Mouse (Mus musculus): ENCODE results near the gene Ankrd49. TPM values are rescaled to one million over a fixed set of nuclear protein-coding genes. Genes with fewer than 3 reads are reported as not detected.

The Ankrd49 gene
- polyA plus RNA-seq (2014; fragmentation: Nextera tagmentation; extraction: Ambion mirVana), result 47.6 and 48.6 TPM in 2 replicates

DNA sequence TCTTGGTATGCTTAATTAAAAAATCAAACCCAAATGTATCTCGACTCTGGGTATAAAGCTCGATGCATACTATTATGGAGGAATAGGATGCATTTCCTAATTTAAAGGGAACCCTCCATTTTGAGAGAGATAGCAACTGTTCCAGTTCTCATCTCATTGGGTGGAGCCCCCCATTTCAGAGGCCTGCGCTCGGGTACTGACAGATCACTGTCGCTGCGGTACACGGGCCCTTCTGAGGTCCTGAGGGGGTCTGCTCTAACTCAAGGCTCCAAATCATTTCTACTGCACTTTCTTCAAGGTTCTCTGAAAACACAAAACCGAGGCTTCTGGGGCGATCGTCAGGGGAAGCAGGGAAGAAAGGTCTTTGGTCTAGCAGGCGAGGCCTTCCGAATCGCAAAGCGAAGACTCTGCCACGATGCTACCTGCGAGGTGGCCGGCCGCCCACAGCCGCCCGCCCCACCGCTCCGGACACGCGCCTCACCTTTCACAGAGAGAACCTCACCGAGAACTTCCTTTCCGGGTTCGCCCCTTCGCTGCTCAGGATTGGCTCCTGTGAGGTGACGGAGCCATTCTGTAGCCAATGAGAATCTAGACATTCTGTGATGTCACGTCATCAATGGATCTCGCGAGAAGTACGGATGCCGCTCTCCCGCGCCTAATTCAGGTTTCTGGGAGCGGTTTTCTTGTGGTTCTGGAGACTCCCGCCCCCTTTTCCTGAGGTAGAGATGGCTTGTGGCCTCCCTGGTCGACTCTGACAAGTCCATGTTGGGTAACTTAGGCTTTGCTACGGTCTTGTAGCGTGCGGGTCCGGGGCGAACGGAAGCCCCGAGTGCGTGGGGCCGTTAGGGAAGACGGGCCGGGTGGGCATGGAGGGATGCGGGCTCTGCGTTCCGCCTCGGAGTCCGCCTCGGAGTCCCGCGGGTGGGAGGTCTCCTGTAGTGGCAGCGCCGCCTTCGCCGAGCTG lies at the start of gene Ankrd49, which contains the start of gene Mre11a:
Ankrd49 (minus strand) TSS at position 818 of the 964 bp plus-strand sequence.
Mre11a (plus strand) TSS at position 616 of the 964 bp plus-strand sequence.
- H3K27me3 ChIP-seq (replicated peaks; ENCODE audit: control insufficient read depth, insufficient read depth, low read length), result no peaks in the 10 kb centered on the region
- DNase-seq (ENCODE audit: low spot score) (peak; percentile 99), ATAC-seq (peak; percentile 100)
- H3K4me3 ChIP-seq (ENCODE audit: low read depth, low read length), result peak within 1 kb of the TSS; percentile 60
- WGBS, result under 1% methylated on average over 62 of the region's 62 CpGs
- peaks cover 3% of the 10 kb centered on the region; the same call in 1 of the 2 replicates for H3K4me1 ChIP-seq (ENCODE audit: control insufficient read depth, insufficient read depth, low read length)
- peaks cover 45% of the 10 kb centered on the region for H3K36me3 ChIP-seq (ENCODE audit: control insufficient read depth, insufficient read depth, low read length)
- peak within 1 kb of the TSS; percentile 83 for H3K9ac ChIP-seq (ENCODE audit: low read length)
- H3K9me3 ChIP-seq (replicated peaks; ENCODE audit: control insufficient read depth, low read length), result no peaks in the 10 kb centered on the region
- H3K4me2 ChIP-seq (ENCODE audit: low read length), result peak within 1 kb of the TSS; percentile 72
- peak within 1 kb of the TSS; percentile 93 for H3K27ac ChIP-seq (ENCODE audit: low read depth, low read length)

DNA sequence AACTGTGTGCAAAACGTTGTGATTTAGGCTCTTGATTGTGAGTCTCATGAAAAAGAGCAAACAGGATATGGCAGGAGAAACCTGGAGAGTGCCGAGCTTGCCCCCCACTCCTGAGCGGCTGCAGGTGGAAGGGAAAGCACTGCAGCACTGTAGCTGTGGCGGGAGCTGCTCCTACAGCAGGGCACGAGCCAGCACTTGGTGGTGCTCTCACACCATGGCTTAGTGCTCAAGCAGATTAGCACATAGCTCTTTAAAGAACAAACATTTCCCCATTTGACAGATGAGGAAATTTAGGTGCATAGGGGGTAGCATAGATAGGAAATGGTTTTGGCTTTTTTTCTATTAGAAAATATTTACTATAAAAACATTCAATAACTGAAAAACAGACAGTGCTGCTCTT lies 47.4 kb upstream of the Ankrd49 start:
- Histone ChIP-seq H3K9ac (ENCODE audit: low read length) (no peak overlapping the region), H3K27ac (ENCODE audit: low read depth, low read length) (no peak overlapping the region), H3K36me3 (ENCODE audit: control insufficient read depth, insufficient read depth, low read length) (peaks cover 54% of the 10 kb centered on the region), H3K4me2 (ENCODE audit: low read length) (no peak overlapping the region), H3K9me3 (replicated peaks; ENCODE audit: control insufficient read depth, low read length) (no peaks in the 10 kb centered on the region), H3K27me3 (replicated peaks; ENCODE audit: control insufficient read depth, insufficient read depth, low read length) (no peaks in the 10 kb centered on the region), H3K4me1 (ENCODE audit: control insufficient read depth, insufficient read depth, low read length) (no peaks in the 10 kb centered on the region), H3K4me3 (ENCODE audit: low read depth, low read length) (no peak overlapping the region)
- ATAC-seq (no peak), DNase-seq (ENCODE audit: low spot score) (no peak)
- 78% methylated on average over 5 of the region's 5 CpGs for WGBS

DNA sequence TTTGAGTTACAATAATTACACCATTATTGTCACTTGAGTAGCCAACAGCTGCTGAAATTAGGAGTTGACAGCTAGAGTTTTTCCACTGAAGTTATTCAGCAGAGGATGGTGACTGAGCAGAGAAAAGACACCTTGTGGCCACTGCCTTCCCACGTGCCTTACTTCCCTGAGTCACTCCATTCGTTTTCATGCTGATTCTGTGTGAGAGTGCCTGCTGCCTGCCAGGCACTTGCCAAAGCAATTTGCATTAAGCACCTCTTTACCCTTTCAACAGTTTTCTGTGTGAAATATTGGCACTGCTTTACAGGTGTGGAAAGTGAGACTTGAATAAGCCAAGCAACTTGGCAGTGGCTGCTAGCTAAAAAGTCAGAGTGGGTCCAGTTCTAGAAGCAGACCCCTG lies 43.2 kb upstream of the Ankrd49 start:
- Histone ChIP-seq H3K27ac (ENCODE audit: low read depth, low read length) (no peak overlapping the region), H3K4me3 (ENCODE audit: low read depth, low read length) (no peak overlapping the region), H3K4me1 (ENCODE audit: control insufficient read depth, insufficient read depth, low read length) (no peaks in the 10 kb centered on the region), H3K27me3 (replicated peaks; ENCODE audit: control insufficient read depth, insufficient read depth, low read length) (no peaks in the 10 kb centered on the region), H3K9ac (ENCODE audit: low read length) (no peak overlapping the region), H3K4me2 (ENCODE audit: low read length) (no peak overlapping the region), H3K9me3 (replicated peaks; ENCODE audit: control insufficient read depth, low read length) (no peaks in the 10 kb centered on the region), H3K36me3 (ENCODE audit: control insufficient read depth, insufficient read depth, low read length) (peaks cover 43% of the 10 kb centered on the region)
- 59% methylated on average over 2 of the region's 2 CpGs for WGBS
- ATAC-seq (no peak), DNase-seq (ENCODE audit: low spot score) (no peak)

DNA sequence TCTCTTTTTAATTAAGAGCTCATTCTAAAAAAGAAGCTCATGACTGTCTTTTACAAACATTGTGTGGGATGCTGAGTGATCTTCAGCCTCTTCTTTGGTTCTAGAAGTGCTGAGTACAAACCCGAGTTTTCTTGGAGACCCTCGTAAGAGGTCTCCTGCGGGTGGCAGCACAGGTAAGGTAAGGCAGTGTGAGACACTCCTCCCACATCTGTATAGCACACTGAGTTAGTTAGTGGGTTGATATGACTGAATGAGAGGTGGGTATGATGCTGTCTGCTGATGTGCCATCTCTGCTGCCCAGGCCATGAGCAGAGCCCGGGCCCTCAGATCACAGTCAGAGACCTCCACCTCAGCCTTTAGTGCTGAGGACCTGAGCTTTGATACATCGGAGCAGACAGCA lies 40.2 kb upstream of the Ankrd49 start:
- peak; percentile 15 for DNase-seq (ENCODE audit: low spot score)
- 90% methylated on average over 5 of the region's 5 CpGs for WGBS

DNA sequence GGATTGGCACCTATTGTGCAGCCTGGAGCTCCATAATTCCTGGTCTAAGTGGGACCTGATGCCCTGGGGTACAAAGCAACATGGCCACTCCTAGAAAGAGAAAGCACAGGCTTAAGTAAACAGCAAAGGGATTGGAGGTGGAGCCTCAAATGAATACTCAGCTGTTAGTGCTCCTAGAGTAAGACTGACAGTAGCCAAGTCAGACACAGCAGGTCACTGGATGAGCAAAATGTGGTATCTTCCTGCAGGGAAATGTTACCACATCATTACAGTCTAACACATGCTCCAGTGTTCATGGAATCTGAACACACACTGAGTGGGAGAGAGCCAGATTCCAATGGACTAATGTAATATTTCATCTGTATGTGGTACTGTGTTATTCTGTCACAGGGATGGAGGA lies 36.7 kb upstream of the Ankrd49 start:
- no peak overlapping the region for H3K4me2 ChIP-seq (ENCODE audit: low read length)
- no peaks in the 10 kb centered on the region for H3K27me3 ChIP-seq (replicated peaks; ENCODE audit: control insufficient read depth, insufficient read depth, low read length)
- H3K4me1 ChIP-seq (ENCODE audit: control insufficient read depth, insufficient read depth, low read length), result no peaks in the 10 kb centered on the region
- no peak for ATAC-seq
- H3K9ac ChIP-seq (ENCODE audit: low read length), result no peak overlapping the region
- no peak overlapping the region for H3K27ac ChIP-seq (ENCODE audit: low read depth, low read length)
- no peaks in the 10 kb centered on the region for H3K9me3 ChIP-seq (replicated peaks; ENCODE audit: control insufficient read depth, low read length)
- H3K36me3 ChIP-seq (ENCODE audit: control insufficient read depth, insufficient read depth, low read length), result peaks cover 54% of the 10 kb centered on the region
- DNase-seq (ENCODE audit: low spot score), result no peak
- no peak overlapping the region for H3K4me3 ChIP-seq (ENCODE audit: low read depth, low read length)

More for the DNA sequence above, 40.2 kb upstream of the Ankrd49 start:
- H3K27ac ChIP-seq (ENCODE audit: low read depth, low read length), result no peak overlapping the region
- no peaks in the 10 kb centered on the region for H3K27me3 ChIP-seq (replicated peaks; ENCODE audit: control insufficient read depth, insufficient read depth, low read length)
- no peak overlapping the region for H3K9ac ChIP-seq (ENCODE audit: low read length)
- H3K36me3 ChIP-seq (ENCODE audit: control insufficient read depth, insufficient read depth, low read length), result peaks cover 38% of the 10 kb centered on the region
- no peak for ATAC-seq
- no peaks in the 10 kb centered on the region for H3K4me1 ChIP-seq (ENCODE audit: control insufficient read depth, insufficient read depth, low read length)
- no peaks in the 10 kb centered on the region for H3K9me3 ChIP-seq (replicated peaks; ENCODE audit: control insufficient read depth, low read length)
- no peak overlapping the region for H3K4me3 ChIP-seq (ENCODE audit: low read depth, low read length)
- H3K4me2 ChIP-seq (ENCODE audit: low read length), result no peak overlapping the region

DNA sequence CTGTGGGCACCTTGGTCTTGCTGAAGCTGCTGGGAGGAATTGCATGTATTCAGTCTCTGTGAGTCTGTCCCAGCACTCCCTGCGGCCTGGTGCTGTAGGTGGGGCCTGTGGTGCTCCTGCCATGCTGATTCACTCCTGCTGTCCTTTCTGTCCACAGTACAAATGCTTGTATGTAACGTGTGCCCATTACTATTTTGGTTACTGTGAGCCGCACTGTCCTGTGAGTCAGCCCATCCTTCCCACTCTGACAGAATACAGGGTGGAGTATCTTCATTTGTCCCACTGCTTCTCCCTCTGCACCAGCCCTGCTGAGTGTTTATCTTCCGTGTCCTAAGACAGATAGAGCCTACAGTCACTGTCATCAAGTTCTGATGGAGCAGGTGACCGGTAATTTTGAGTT lies 25.5 kb upstream of the Ankrd49 start:
- H3K36me3 ChIP-seq (ENCODE audit: control insufficient read depth, insufficient read depth, low read length), result peaks cover 70% of the 10 kb centered on the region
- WGBS, result 91% methylated on average over 5 of the region's 5 CpGs

DNA sequence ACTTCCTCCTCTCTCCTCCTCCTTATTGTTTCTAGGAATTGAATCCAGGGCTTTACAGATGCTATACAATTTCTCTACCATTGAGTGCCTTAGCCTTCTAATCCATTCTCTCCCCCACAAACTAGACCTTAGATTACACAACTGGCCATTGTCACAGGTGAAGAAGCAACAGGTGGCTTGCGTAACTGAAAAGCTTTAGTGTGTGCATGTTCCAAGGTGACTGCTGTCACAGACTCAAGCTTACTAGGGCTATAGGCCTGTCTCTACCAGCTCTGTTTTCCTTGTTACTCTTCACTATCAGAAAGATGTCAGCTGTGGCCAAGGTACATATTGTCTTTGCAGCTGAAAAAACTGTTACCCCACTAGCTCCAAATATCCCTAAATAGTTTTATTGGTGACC lies 22.1 kb upstream of the Ankrd49 start:
- Histone ChIP-seq H3K4me1 (ENCODE audit: control insufficient read depth, insufficient read depth, low read length) (no peaks in the 10 kb centered on the region), H3K4me2 (ENCODE audit: low read length) (no peak overlapping the region), H3K27me3 (replicated peaks; ENCODE audit: control insufficient read depth, insufficient read depth, low read length) (no peaks in the 10 kb centered on the region), H3K9ac (ENCODE audit: low read length) (no peak overlapping the region), H3K9me3 (replicated peaks; ENCODE audit: control insufficient read depth, low read length) (no peaks in the 10 kb centered on the region), H3K27ac (ENCODE audit: low read depth, low read length) (no peak overlapping the region), H3K4me3 (ENCODE audit: low read depth, low read length) (no peak overlapping the region), H3K36me3 (ENCODE audit: control insufficient read depth, insufficient read depth, low read length) (peaks cover 65% of the 10 kb centered on the region)
- DNase-seq (ENCODE audit: low spot score) (no peak), ATAC-seq (no peak)
- WGBS, result 91% methylated on average over 1 of the region's 1 CpGs

More for the DNA sequence above, 25.5 kb upstream of the Ankrd49 start:
- no peaks in the 10 kb centered on the region for H3K27me3 ChIP-seq (replicated peaks; ENCODE audit: control insufficient read depth, insufficient read depth, low read length)
- ATAC-seq (no peak), DNase-seq (ENCODE audit: low spot score) (no peak)
- no peaks in the 10 kb centered on the region for H3K9me3 ChIP-seq (replicated peaks; ENCODE audit: control insufficient read depth, low read length)
- no peak overlapping the region for H3K27ac ChIP-seq (ENCODE audit: low read depth, low read length)
- H3K4me1 ChIP-seq (ENCODE audit: control insufficient read depth, insufficient read depth, low read length), result no peaks in the 10 kb centered on the region
- no peak overlapping the region for H3K9ac ChIP-seq (ENCODE audit: low read length)
- H3K4me2 ChIP-seq (ENCODE audit: low read length), result no peak overlapping the region
- H3K4me3 ChIP-seq (ENCODE audit: low read depth, low read length), result no peak overlapping the region

DNA sequence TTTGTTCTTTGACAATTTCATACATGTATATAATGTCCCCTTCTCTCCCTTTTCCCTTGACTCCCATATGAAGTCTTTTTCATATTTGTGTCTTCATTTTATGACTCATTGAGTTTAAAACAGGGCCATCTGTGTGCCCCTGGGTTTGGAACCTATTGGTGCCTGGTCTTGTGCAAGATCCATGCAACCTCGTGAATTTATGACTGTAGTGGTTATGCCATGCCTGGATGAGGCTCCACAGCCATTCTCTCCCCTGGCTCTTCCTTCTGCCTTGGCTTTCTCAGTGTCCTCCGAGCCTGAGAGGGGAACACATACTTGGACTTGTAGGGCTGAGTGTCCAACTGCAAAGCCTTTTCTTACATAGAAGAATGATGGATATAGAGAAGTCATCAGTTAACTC lies 21.1 kb upstream of the Ankrd49 start:
- no peaks in the 10 kb centered on the region for H3K9me3 ChIP-seq (replicated peaks; ENCODE audit: control insufficient read depth, low read length)
- ATAC-seq (no peak), DNase-seq (ENCODE audit: low spot score) (no peak)
- H3K9ac ChIP-seq (ENCODE audit: low read length), result no peak overlapping the region
- H3K4me3 ChIP-seq (ENCODE audit: low read depth, low read length), result no peak overlapping the region
- WGBS, result 88% methylated on average over 2 of the region's 2 CpGs
- no peak overlapping the region for H3K27ac ChIP-seq (ENCODE audit: low read depth, low read length)
- H3K4me1 ChIP-seq (ENCODE audit: control insufficient read depth, insufficient read depth, low read length), result no peaks in the 10 kb centered on the region
- H3K27me3 ChIP-seq (replicated peaks; ENCODE audit: control insufficient read depth, insufficient read depth, low read length), result no peaks in the 10 kb centered on the region
- peaks cover 62% of the 10 kb centered on the region for H3K36me3 ChIP-seq (ENCODE audit: control insufficient read depth, insufficient read depth, low read length)
- H3K4me2 ChIP-seq (ENCODE audit: low read length), result no peak overlapping the region

DNA sequence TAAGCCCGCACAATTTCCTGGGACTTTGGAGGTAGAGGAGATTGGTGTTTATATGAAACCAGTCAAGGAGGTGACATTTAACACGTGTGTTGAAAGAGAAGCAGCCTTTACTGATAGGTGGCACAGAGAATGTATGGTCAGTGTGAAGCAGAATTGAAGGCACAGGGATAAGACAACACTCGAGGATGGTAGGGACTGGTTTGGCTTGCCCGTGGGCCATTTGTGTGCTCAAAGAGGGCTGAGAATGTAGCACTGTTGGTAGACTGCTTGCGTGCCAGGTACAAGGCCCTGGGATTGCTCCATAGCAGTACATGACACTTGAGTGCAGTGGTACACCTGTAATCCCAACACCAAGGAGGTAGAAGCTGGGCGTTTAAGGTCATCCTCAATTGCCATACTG lies 2.7 kb upstream of the Ankrd49 start:
- no peak overlapping the region for H3K4me2 ChIP-seq (ENCODE audit: low read length)
- no peak overlapping the region for H3K27ac ChIP-seq (ENCODE audit: low read depth, low read length)
- H3K4me3 ChIP-seq (ENCODE audit: low read depth, low read length), result no peak overlapping the region
- WGBS, result 89% methylated on average over 6 of the region's 6 CpGs
- DNase-seq (ENCODE audit: low spot score) (no peak), ATAC-seq (no peak)
- no peaks in the 10 kb centered on the region for H3K27me3 ChIP-seq (replicated peaks; ENCODE audit: control insufficient read depth, insufficient read depth, low read length)
- no peak overlapping the region for H3K9ac ChIP-seq (ENCODE audit: low read length)
- peaks cover 3% of the 10 kb centered on the region; the same call in 1 of the 2 replicates for H3K4me1 ChIP-seq (ENCODE audit: control insufficient read depth, insufficient read depth, low read length)
- peaks cover 44% of the 10 kb centered on the region for H3K36me3 ChIP-seq (ENCODE audit: control insufficient read depth, insufficient read depth, low read length)
- H3K9me3 ChIP-seq (replicated peaks; ENCODE audit: control insufficient read depth, low read length), result no peaks in the 10 kb centered on the region

Measured in forebrain, embryonic 14.5 days (tissue).